Mouse (Mus musculus): ENCODE results near the gene Lrrk2. TPM values are rescaled to one million over a fixed set of nuclear protein-coding genes. Genes with fewer than 3 reads are reported as not detected.
"Not testable (repeated sequence)": the region's sequence is repeated elsewhere in the genome, so short reads cannot be mapped to it uniquely, and the experiment has no call there.

Lrrk2 gene
- polyA plus RNA-seq, 1 experiment from 2014 or later = 1.9 TPM

DNA sequence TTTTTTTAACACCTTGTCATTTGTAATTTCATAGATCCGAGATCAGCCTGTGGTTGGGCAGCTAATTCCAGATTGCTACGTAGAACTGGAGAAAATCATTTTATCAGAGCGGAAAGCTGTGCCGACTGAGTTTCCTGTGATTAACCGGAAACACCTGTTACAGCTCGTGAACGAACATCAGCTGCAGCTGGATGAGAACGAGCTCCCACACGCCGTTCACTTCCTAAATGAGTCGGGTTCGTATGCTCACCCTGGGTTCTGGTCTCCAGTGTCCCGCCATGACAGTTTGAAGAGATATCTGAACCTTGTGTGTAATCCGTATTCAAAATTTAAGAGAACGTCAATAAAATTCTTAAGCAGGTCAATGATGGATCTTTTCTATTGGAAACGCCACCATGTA lies 82.8 kb downstream of the Lrrk2 start:
- WGBS = 88% methylated on average over 16 of the region's 16 CpGs
- no peak overlapping the region for H3K9ac ChIP-seq
- H3K27ac ChIP-seq = no peak overlapping the region
- no peak overlapping the region for H3K4me3 ChIP-seq
- no peaks in the 10 kb centered on the region for H3K9me3 ChIP-seq
- H3K27me3 ChIP-seq (replicated peaks) = no peaks in the 10 kb centered on the region
- no peak overlapping the region for H3K4me2 ChIP-seq
- H3K36me3 ChIP-seq (replicated peaks) = no peaks in the 10 kb centered on the region
- ATAC-seq (replicated peaks) = no peak
- H3K4me1 ChIP-seq = peaks cover 5% of the 10 kb centered on the region; the same call in 1 of the 2 replicates

DNA sequence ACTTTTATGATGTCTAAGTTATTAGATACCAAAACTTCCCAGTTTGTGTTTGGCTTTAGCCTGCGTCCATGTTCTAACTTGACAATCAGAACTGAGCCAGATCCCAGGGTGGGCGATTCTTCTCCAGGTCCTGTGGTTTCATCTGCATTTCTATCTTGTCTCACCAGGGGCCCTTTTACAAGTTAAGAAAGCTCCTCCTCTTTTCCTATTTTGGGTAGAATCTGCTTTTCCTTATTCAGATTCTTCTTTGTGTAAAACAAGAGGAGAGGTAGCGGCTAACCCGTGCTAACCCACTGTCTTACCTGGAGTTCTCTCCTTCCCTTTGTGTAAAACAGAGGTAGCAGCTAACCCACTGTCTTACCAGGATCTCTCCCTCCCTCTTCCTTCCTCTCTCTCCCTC lies 99.1 kb downstream of the Lrrk2 start:
- Histone ChIP-seq H3K4me1 (no peaks in the 10 kb centered on the region), H3K27ac (no peak overlapping the region), H3K9me3 (no peaks in the 10 kb centered on the region), H3K4me2 (no peak overlapping the region), H3K27me3 (replicated peaks) (no peaks in the 10 kb centered on the region), H3K4me3 (no peak overlapping the region), H3K9ac (no peak overlapping the region), H3K36me3 (replicated peaks) (no peaks in the 10 kb centered on the region)
- WGBS = 37% methylated on average over 4 of the region's 4 CpGs
- no peak for ATAC-seq (replicated peaks)

DNA sequence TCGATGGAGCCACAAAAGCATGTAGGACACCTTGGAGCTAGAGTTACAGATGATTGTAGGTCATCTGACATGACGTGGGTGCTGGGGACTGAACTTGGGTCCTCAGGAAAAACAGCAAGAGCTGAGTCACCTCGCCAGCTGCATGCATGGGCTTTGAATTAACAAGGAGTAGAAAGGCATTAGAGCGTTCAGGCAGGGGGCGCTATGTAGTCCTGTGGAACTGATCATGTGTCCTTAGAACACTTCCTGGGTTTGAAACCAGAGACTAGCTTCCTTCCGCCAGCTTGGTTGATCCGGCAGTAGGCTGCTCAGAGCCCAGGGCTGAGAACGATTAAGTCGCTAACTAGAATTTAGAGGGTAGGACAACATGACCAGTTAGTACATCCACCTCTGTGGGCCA lies 106.2 kb downstream of the Lrrk2 start:
- H3K9ac ChIP-seq = no peak overlapping the region
- no peak overlapping the region for H3K27ac ChIP-seq
- H3K9me3 ChIP-seq = no peaks in the 10 kb centered on the region
- no peak overlapping the region for H3K4me3 ChIP-seq
- WGBS = 94% methylated on average over 9 of the region's 9 CpGs
- H3K4me2 ChIP-seq = no peak overlapping the region
- no peaks in the 10 kb centered on the region for H3K4me1 ChIP-seq
- no peaks in the 10 kb centered on the region for H3K27me3 ChIP-seq (replicated peaks)
- H3K36me3 ChIP-seq (replicated peaks) = no peaks in the 10 kb centered on the region
- ATAC-seq (replicated peaks) = no peak

DNA sequence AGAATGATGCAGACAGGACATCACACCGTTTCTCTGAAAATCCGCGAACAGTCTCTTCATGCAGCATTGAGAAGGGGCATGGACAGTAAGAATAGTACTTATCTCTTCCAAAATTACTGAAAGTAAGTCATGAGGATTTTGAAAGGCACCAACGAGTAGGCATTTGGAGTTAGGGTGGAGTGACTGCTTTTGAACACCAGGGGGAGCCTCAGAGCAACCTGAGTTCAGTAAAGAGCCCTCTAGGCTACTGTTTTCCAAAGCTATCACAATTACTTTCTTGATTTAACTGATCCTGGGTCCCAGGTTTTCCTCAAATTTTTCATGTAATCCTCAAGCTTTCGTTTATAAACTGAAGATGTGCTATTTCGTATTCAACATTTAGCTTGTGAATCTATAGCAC lies 108.2 kb downstream of the Lrrk2 start:
- H3K9me3 ChIP-seq = no peaks in the 10 kb centered on the region
- no peak for ATAC-seq (replicated peaks)
- no peak overlapping the region for H3K9ac ChIP-seq
- no peak overlapping the region for H3K4me3 ChIP-seq
- H3K27ac ChIP-seq = no peak overlapping the region
- H3K4me1 ChIP-seq = no peaks in the 10 kb centered on the region
- WGBS = 28% methylated on average over 6 of the region's 6 CpGs
- H3K36me3 ChIP-seq (replicated peaks) = no peaks in the 10 kb centered on the region
- no peak overlapping the region for H3K4me2 ChIP-seq
- no peaks in the 10 kb centered on the region for H3K27me3 ChIP-seq (replicated peaks)

DNA sequence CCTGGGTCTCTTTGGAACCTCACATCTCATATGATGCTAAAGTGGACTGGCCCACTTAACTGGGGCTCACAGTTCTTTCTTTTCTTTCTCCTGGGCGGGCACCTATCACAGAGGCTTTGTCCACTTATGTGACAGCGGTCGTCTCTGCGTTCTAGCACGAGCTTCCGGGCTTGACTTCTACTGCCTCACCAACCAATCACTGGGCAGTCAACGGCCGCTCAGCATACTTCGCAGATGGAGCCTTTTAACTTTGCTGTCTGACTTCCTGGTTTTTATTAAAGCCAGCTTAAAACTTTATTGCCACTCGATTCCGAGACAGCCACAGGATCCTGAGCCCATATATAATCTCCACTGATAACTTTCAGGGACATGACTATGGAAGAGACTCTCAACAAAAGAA lies 115.4 kb downstream of the Lrrk2 start:
- Histone ChIP-seq H3K4me1 (no peaks in the 10 kb centered on the region), H3K4me2 (no peak overlapping the region), H3K36me3 (replicated peaks) (no peaks in the 10 kb centered on the region), H3K9me3 (no peaks in the 10 kb centered on the region), H3K27ac (no peak overlapping the region), H3K9ac (no peak overlapping the region), H3K4me3 (no peak overlapping the region), H3K27me3 (replicated peaks) (no peaks in the 10 kb centered on the region)
- WGBS = 94% methylated on average over 11 of the region's 11 CpGs
- ATAC-seq (replicated peaks) = no peak

DNA sequence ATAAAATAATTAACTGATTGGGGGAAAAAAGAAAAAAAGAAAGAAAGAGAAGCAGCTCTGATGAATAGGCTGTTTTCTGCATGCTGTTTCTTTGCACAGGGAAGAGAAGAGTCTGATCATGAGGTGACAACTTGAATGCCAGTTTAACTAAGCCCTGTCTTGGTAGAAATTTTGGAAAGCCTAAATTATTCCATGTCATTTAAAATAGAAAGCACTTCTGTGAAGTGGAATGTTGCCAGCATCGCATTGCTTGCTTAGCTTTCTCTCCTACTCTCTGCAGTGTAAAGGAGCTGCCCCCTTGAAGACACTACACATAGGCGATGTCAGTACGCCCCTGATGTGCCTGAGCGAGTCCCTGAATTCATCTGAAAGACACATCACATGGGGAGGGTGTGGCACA lies 133.5 kb downstream of the Lrrk2 start:
- no peak for ATAC-seq (replicated peaks)
- WGBS = 73% methylated on average over 4 of the region's 4 CpGs

DNA sequence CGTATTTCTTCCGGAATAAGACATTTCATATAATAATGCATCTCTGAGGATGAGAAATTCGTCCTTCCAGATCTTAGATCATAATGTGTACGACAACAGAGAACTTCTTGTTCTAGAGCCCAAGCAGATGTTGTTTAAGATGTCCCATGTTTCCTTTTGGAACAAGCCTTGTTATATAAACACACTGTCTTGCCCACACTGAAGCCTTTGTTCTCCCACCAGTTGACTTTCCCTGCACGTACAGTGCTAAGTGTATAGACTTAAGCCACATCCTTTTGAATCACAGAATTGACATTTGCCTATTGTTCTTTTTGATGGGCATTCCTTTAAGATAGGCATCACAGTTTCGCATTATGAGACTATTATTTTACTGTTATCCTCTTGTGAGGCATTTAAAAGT lies 162.3 kb downstream of the Lrrk2 start:
- H3K36me3 ChIP-seq (replicated peaks) = no peaks in the 10 kb centered on the region
- no peak overlapping the region for H3K27ac ChIP-seq
- no peak overlapping the region for H3K9ac ChIP-seq
- no peaks in the 10 kb centered on the region for H3K27me3 ChIP-seq (replicated peaks)
- 76% methylated on average over 6 of the region's 6 CpGs for WGBS
- no peaks in the 10 kb centered on the region for H3K4me1 ChIP-seq
- ATAC-seq (replicated peaks) = no peak
- H3K4me2 ChIP-seq = no peak overlapping the region
- H3K9me3 ChIP-seq = no peaks in the 10 kb centered on the region
- no peak overlapping the region for H3K4me3 ChIP-seq

More for the DNA sequence above, 133.5 kb downstream of the Lrrk2 start:
- H3K4me2 ChIP-seq = no peak overlapping the region
- H3K27ac ChIP-seq = no peak overlapping the region
- H3K4me1 ChIP-seq = no peaks in the 10 kb centered on the region
- no peak overlapping the region for H3K4me3 ChIP-seq
- no peak overlapping the region for H3K9ac ChIP-seq
- H3K36me3 ChIP-seq (replicated peaks) = no peaks in the 10 kb centered on the region
- no peaks in the 10 kb centered on the region for H3K27me3 ChIP-seq (replicated peaks)
- H3K9me3 ChIP-seq = no peaks in the 10 kb centered on the region

DNA sequence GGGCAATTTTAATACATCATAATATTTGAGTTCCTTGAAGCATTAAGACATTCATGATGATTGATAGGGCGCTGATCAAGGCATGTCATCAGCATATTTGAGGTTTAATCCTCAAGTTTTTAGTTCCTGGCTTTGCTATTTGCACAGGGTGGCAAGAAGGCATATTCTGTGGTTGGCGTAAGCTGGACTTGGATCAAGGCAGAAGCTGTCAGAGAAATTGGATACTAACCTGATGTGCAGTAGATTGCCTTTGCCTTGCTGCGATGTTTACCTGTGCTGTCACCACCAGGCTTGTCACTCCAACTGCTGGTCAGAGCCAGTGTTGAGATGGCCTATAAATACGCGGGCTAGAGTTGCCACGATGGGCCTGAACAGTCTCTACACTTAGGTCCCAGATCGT lies 165.0 kb downstream of the Lrrk2 start, which contains the start of gene Smgc:
Smgc (plus strand) TSS at position 301 of the 400 bp plus-strand sequence.
- no peak for ATAC-seq (replicated peaks)
- WGBS = 92% methylated on average over 7 of the region's 7 CpGs
- Histone ChIP-seq H3K9me3 (no peaks in the 10 kb centered on the region), H3K9ac (no peak within 1 kb of the TSS), H3K36me3 (replicated peaks) (no peaks in the 10 kb centered on the region), H3K27me3 (replicated peaks) (no peaks in the 10 kb centered on the region), H3K4me1 (no peaks in the 10 kb centered on the region), H3K4me3 (no peak within 1 kb of the TSS), H3K4me2 (no peak within 1 kb of the TSS), H3K27ac (no peak within 1 kb of the TSS)

DNA sequence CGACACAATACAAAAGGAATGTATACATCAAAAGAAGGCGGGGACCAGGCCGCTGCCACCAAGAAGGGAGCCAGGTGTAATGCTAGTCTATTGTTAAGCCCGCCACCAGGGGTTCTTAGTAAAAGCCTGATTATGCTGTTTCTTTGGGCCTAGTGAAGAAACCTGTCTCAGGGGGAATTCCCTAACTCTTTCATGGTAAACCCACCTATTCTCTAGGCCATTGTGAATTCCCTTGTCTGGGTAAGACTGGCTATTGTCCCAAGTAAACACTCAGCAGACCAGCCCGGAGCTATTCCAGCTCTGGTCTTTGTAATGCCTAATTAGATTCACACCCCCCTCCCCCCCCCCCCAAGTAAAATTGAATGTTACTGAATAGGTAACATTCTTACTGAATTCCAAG lies 191.2 kb downstream of the Lrrk2 start:
- H3K27me3 ChIP-seq (replicated peaks); H3K9me3 ChIP-seq; H3K4me1 ChIP-seq; H3K4me3 ChIP-seq; ATAC-seq (replicated peaks); H3K9ac ChIP-seq; H3K27ac ChIP-seq; H3K36me3 ChIP-seq (replicated peaks); H3K4me2 ChIP-seq: not testable (repeated sequence)
- 1% methylated on average over 5 of the region's 5 CpGs for WGBS

Other genes with a start within 250 kb of the Lrrk2 start
- gene Slc2a13, start 99.9 kb upstream of the Lrrk2 start, polyA plus RNA-seq (2015; fragmentation: Nextera tagmentation; extraction: Ambion mirVana) = 3.7 and 4.1 TPM in 2 replicates
- gene Smgc, start 165.1 kb downstream of the Lrrk2 start, polyA plus RNA-seq (2015; fragmentation: Nextera tagmentation; extraction: Ambion mirVana) = not detected in 2 replicates

Data from midbrain, embryonic 15.5 days (tissue).